Mouse (Mus musculus) megakaryocyte, embryonic 14.5 days (primary cell): Measurements from ENCODE around the gene Tmem30b.

Experiments
- FLI1 ChIP-seq: IDR thresholded peaks from 2 replicates; pipeline ENCODE4 v1.6.1; 2012; ENCODE audit warnings: low read length, inconsistent platforms, mixed read lengths
- GATA1 ChIP-seq: IDR thresholded peaks from 3 replicates; pipeline ENCODE4 v1.6.1; 2012; ENCODE audit warnings: mixed read lengths, low read length, inconsistent platforms, borderline replicate concordance

- TF ChIP-seq GATA1 (no peak), FLI1 (no peak)
Observed at GRCm38 (mm10) chr12:73595226-73595625, 49.0 kb upstream of the Tmem30b start.
